Mouse (Mus musculus): ENCODE measurements at regions not wholly inside any gene's neighbourhood (a gene's known extent, or its start where the extent isn't known, plus 50 kb on each side); places are given as distances from the start of the nearest gene placed in this dataset.

DNA sequence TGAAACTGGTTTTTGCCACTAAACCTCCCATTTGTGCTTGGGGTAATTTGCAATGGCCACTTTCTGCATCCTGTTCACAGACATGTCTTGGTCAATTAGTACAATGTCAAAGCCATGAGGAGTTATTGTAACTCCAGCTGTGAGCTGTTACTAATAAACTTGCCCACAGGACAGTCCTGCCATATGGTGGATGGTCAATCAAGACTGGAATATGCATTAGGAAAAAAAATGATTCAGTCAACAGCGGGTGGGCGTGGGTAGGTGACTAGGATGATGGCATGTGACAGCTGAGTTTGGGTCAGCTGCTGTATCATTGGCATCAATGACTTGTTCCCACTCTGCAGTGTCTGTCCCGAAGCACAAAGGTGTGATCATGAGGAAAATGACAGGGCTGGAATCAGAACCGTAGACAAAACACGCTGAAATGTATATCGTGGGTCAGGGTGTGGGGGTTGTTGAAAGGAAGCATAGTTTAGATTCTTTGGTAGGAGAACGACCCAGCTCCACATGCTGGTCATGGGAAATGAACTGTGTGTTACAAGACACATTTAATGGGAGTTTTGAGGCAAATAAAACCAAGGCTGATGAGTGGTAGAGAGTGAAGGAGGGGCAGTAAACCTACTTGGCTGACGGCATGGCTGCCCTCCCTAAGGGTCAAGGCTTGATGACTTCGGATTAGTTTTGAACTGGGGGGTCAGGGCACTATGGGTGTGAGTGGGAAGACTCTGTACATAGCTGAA is 363.2 kb upstream of the Npvf start:
- Histone ChIP-seq H3K36me3 (ENCODE audit: control insufficient read depth, insufficient read depth, low read length) (no peaks in the 10 kb centered on the region), H3K9me3 (ENCODE audit: control insufficient read depth, low read length) (no peaks in the 10 kb centered on the region), H3K4me2 (ENCODE audit: low read depth) (no peak overlapping the region), H3K27me3 (ENCODE audit: control insufficient read depth, insufficient read depth, low read length) (no peaks in the 10 kb centered on the region), H3K4me3 (ENCODE audit: low read depth, low read length) (no peak overlapping the region), H3K27ac (ENCODE audit: low read depth, low read length) (no peak overlapping the region), H3K9ac (ENCODE audit: low read length) (no peak overlapping the region), H3K4me1 (ENCODE audit: control insufficient read depth, insufficient read depth, low read length) (no peaks in the 10 kb centered on the region)
- WGBS = 75% methylated on average over 9 of the region's 9 CpGs
- DNase-seq (ENCODE audit: low spot score) (no peak), ATAC-seq (ENCODE audit: insufficient read depth, low FRiP score, low TSS enrichment) (no peak)

DNA sequence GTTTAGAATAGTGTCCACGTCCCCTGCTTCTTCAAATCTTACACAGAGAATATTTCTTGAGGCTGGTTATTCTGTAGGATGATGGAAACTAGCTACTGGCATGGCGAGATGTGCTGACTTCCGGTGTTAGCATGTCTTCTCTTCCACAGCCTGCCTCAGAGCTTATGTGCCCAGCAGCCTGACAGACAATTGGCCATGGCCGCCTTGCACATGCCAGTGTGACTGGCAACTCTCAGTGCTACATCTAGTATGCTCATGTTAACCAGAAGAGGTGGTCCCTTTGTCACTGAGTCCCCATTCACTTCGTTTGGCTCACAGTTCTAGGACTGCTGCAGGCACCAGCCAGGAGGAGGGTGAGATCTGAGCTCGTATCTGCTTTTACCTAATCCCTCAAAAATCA is 367.0 kb upstream of the Npvf start:
- no peak for DNase-seq (ENCODE audit: low spot score)
- ATAC-seq (ENCODE audit: insufficient read depth, low FRiP score, low TSS enrichment) = no peak
- Histone ChIP-seq H3K4me2 (ENCODE audit: low read depth) (no peak overlapping the region), H3K4me1 (ENCODE audit: control insufficient read depth, insufficient read depth, low read length) (no peaks in the 10 kb centered on the region), H3K9ac (ENCODE audit: low read length) (no peak overlapping the region), H3K27me3 (ENCODE audit: control insufficient read depth, insufficient read depth, low read length) (no peaks in the 10 kb centered on the region), H3K27ac (ENCODE audit: low read depth, low read length) (no peak overlapping the region), H3K9me3 (ENCODE audit: control insufficient read depth, low read length) (no peaks in the 10 kb centered on the region), H3K36me3 (ENCODE audit: control insufficient read depth, insufficient read depth, low read length) (no peaks in the 10 kb centered on the region), H3K4me3 (ENCODE audit: low read depth, low read length) (no peak overlapping the region)
- 91% methylated on average over 6 of the region's 6 CpGs for WGBS

DNA sequence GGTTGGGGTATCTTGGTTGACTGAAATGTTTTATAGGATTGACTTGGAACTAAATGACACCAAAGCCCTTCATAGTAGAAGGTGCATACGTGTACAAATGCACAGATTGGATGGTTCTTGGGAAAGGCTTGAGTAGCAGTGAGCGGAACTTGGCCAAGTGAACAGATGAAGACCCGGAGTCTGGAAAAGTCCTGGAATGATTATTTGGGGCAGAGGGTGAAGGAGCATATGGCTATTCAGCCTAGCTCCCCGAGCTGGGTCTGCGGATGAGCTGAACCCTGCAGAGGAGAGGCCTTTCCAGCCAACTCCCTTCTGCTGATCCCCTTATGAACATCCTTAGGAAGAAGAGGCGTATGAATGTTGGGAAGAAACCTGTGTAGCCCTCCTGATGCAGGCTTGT is 369.1 kb upstream of the Npvf start:
- DNase-seq (ENCODE audit: low spot score) (no peak), ATAC-seq (ENCODE audit: insufficient read depth, low FRiP score, low TSS enrichment) (no peak)

DNA sequence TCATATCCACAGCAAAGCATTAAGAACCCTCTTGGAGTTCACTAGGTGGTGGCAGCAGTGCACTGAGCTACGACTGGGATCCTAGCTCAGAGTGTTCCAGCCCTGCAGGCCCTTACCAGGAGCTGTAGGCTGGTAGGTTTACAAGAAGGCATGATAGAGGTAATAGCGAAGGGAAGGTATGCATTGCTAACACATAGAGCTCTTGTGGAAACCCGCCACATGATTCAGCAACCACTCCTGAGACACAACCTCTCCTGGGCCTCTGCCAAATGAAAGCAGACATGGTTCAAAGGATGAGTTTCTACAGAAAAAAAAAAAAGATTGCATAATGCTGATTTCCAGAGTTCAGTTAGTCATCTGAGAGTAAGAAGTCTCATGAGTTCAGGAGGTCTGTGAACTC is 370.5 kb upstream of the Npvf start:
- 82% methylated on average over 3 of the region's 3 CpGs for WGBS
- Histone ChIP-seq H3K4me3 (ENCODE audit: low read depth, low read length) (no peak overlapping the region), H3K9ac (ENCODE audit: low read length) (no peak overlapping the region), H3K27ac (ENCODE audit: low read depth, low read length) (no peak overlapping the region), H3K4me2 (ENCODE audit: low read depth) (no peak overlapping the region), H3K36me3 (ENCODE audit: control insufficient read depth, insufficient read depth, low read length) (no peaks in the 10 kb centered on the region), H3K4me1 (ENCODE audit: control insufficient read depth, insufficient read depth, low read length) (no peaks in the 10 kb centered on the region), H3K9me3 (ENCODE audit: control insufficient read depth, low read length) (no peaks in the 10 kb centered on the region), H3K27me3 (ENCODE audit: control insufficient read depth, insufficient read depth, low read length) (no peaks in the 10 kb centered on the region)
- ATAC-seq (ENCODE audit: insufficient read depth, low FRiP score, low TSS enrichment) = no peak
- no peak for DNase-seq (ENCODE audit: low spot score)

More for the DNA sequence above, 369.1 kb upstream of the Npvf start:
- 95% methylated on average over 6 of the region's 6 CpGs for WGBS
- no peaks in the 10 kb centered on the region for H3K9me3 ChIP-seq (ENCODE audit: control insufficient read depth, low read length)
- no peaks in the 10 kb centered on the region for H3K4me1 ChIP-seq (ENCODE audit: control insufficient read depth, insufficient read depth, low read length)
- no peak overlapping the region for H3K4me2 ChIP-seq (ENCODE audit: low read depth)
- no peak overlapping the region for H3K27ac ChIP-seq (ENCODE audit: low read depth, low read length)
- H3K4me3 ChIP-seq (ENCODE audit: low read depth, low read length) = no peak overlapping the region
- H3K27me3 ChIP-seq (ENCODE audit: control insufficient read depth, insufficient read depth, low read length) = no peaks in the 10 kb centered on the region
- no peaks in the 10 kb centered on the region for H3K36me3 ChIP-seq (ENCODE audit: control insufficient read depth, insufficient read depth, low read length)
- H3K9ac ChIP-seq (ENCODE audit: low read length) = no peak overlapping the region

DNA sequence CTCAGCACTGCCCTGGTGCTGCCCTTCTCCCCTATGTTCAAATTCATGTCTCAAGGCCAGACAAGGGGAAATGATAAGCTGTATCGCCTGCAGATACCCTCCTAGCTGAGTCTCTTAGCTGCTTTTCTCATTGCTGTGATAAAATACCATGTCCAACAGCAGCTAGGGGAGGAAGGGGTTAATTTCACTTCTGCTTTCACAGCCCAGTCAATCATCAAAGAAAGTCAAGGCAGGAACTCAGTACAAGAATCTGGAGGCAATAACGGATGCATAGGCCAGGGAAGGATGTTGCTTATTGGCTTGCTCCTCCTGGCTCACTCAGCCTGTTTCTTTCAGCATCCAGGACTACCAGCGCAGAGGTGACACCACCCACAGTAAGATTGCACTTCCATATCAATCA is 371.2 kb upstream of the Npvf start:
- H3K4me3 ChIP-seq (ENCODE audit: low read depth, low read length) = no peak overlapping the region
- ATAC-seq (ENCODE audit: insufficient read depth, low FRiP score, low TSS enrichment) (no peak), DNase-seq (ENCODE audit: low spot score) (no peak)
- no peak overlapping the region for H3K27ac ChIP-seq (ENCODE audit: low read depth, low read length)
- H3K4me2 ChIP-seq (ENCODE audit: low read depth) = no peak overlapping the region
- no peaks in the 10 kb centered on the region for H3K36me3 ChIP-seq (ENCODE audit: control insufficient read depth, insufficient read depth, low read length)
- WGBS = 67% methylated on average over 3 of the region's 3 CpGs
- H3K4me1 ChIP-seq (ENCODE audit: control insufficient read depth, insufficient read depth, low read length) = no peaks in the 10 kb centered on the region
- H3K9me3 ChIP-seq (ENCODE audit: control insufficient read depth, low read length) = no peaks in the 10 kb centered on the region
- no peak overlapping the region for H3K9ac ChIP-seq (ENCODE audit: low read length)
- no peaks in the 10 kb centered on the region for H3K27me3 ChIP-seq (ENCODE audit: control insufficient read depth, insufficient read depth, low read length)

DNA sequence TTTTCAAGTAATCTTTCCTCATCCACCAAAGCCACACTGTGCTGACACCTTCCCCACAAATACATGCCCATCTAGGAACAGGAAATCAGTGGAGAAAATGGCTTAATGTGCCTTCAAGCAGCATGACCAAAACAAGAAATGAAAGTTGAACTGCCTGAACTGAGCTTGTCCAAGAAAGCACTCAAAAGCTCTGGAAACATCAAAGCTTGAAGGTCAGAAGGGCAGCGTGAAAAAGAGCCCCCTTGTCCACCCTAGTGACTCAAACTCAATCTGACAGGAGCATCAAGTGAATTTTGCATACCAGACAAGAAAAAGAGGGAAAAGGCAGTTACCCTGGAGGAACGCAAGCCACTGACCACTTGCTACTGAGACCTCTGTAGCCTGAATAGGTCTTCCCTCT is 373.1 kb upstream of the Npvf start:
- ATAC-seq (ENCODE audit: insufficient read depth, low FRiP score, low TSS enrichment) (no peak), DNase-seq (ENCODE audit: low spot score) (no peak)
- no peaks in the 10 kb centered on the region for H3K4me1 ChIP-seq (ENCODE audit: control insufficient read depth, insufficient read depth, low read length)
- no peak overlapping the region for H3K9ac ChIP-seq (ENCODE audit: low read length)
- no peak overlapping the region for H3K4me3 ChIP-seq (ENCODE audit: low read depth, low read length)
- H3K4me2 ChIP-seq (ENCODE audit: low read depth) = no peak overlapping the region
- H3K27me3 ChIP-seq (ENCODE audit: control insufficient read depth, insufficient read depth, low read length) = no peaks in the 10 kb centered on the region
- H3K9me3 ChIP-seq (ENCODE audit: control insufficient read depth, low read length) = no peaks in the 10 kb centered on the region
- no peaks in the 10 kb centered on the region for H3K36me3 ChIP-seq (ENCODE audit: control insufficient read depth, insufficient read depth, low read length)
- no peak overlapping the region for H3K27ac ChIP-seq (ENCODE audit: low read depth, low read length)
- 46% methylated on average over 2 of the region's 2 CpGs for WGBS

DNA sequence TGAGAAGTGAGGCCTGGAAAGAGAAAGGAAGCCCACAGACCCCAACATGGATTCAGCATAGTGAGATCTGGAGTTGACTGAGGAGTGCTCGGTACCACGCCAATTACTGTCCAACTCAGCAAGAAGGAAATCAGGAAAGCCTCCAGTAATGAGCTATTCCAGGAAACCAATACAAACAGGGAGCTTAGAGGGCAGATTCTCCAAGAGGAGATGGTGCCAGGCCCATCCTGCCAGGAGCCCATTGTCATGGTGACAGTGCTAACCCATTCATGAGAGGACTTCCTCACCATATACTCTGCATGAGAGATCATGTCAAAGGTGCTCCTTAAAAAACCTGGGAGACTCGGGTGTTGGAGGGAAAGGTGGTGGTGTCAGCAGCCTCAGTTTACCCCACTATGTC is 375.3 kb upstream of the Npvf start:
- no peak overlapping the region for H3K4me2 ChIP-seq (ENCODE audit: low read depth)
- no peak overlapping the region for H3K27ac ChIP-seq (ENCODE audit: low read depth, low read length)

DNA sequence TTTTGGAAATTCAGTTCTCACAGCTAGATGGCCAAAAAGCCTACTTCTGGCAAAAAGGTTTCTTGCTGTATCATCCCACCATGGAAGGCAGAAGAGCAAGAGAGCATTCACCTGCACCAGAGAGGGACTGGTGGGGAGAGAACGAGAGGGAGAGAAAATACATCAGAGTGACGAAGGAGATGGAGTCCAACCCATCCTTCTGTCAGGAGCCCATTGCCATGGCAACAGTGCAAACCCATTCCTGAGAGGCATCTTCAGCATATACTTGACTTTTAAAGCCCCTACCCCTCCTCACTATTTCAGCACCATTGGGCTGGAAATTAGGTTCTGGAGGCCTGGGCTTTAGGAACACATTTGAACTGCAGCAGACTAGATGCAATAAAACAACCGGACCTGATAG is 375.7 kb upstream of the Npvf start:
- no peaks in the 10 kb centered on the region for H3K9me3 ChIP-seq (ENCODE audit: control insufficient read depth, low read length)
- 77% methylated on average over 3 of the region's 3 CpGs for WGBS
- DNase-seq (ENCODE audit: low spot score) = no peak
- H3K36me3 ChIP-seq (ENCODE audit: control insufficient read depth, insufficient read depth, low read length) = no peaks in the 10 kb centered on the region
- no peak overlapping the region for H3K27ac ChIP-seq (ENCODE audit: low read depth, low read length)
- no peak for ATAC-seq (ENCODE audit: insufficient read depth, low FRiP score, low TSS enrichment)
- no peaks in the 10 kb centered on the region for H3K4me1 ChIP-seq (ENCODE audit: control insufficient read depth, insufficient read depth, low read length)
- H3K4me3 ChIP-seq (ENCODE audit: low read depth, low read length) = no peak overlapping the region
- no peak overlapping the region for H3K9ac ChIP-seq (ENCODE audit: low read length)
- no peak overlapping the region for H3K4me2 ChIP-seq (ENCODE audit: low read depth)
- H3K27me3 ChIP-seq (ENCODE audit: control insufficient read depth, insufficient read depth, low read length) = no peaks in the 10 kb centered on the region

More for the DNA sequence above, 375.3 kb upstream of the Npvf start:
- Histone ChIP-seq H3K36me3 (ENCODE audit: control insufficient read depth, insufficient read depth, low read length) (no peaks in the 10 kb centered on the region), H3K4me1 (ENCODE audit: control insufficient read depth, insufficient read depth, low read length) (no peaks in the 10 kb centered on the region), H3K9me3 (ENCODE audit: control insufficient read depth, low read length) (no peaks in the 10 kb centered on the region), H3K4me3 (ENCODE audit: low read depth, low read length) (no peak overlapping the region), H3K9ac (ENCODE audit: low read length) (no peak overlapping the region), H3K27me3 (ENCODE audit: control insufficient read depth, insufficient read depth, low read length) (no peaks in the 10 kb centered on the region)
- 92% methylated on average over 3 of the region's 3 CpGs for WGBS
- ATAC-seq (ENCODE audit: insufficient read depth, low FRiP score, low TSS enrichment) = no peak
- DNase-seq (ENCODE audit: low spot score) = no peak

DNA sequence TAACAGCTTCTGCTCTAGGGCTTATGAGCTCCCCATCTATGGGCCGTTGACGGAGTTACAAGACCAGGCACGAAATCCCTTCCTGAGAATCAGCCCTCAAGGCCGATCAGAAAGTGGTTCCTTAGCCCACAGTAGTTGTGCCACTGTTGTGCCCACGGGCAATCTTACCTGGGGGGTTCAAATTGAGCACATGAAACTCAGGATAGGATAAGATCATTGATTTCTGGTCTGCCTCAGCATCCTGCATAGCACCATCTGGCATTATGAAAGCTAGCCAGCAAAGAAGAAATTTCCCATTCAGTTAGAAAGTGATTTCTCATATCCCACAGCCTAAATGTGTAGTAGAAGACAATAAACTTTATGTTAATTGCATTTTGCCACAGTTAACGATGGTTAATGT is 379.6 kb upstream of the Npvf start:
- no peak for DNase-seq (ENCODE audit: low spot score)
- ATAC-seq (ENCODE audit: insufficient read depth, low FRiP score, low TSS enrichment) = no peak
- H3K27ac ChIP-seq (ENCODE audit: low read depth, low read length) = no peak overlapping the region
- no peaks in the 10 kb centered on the region for H3K9me3 ChIP-seq (ENCODE audit: control insufficient read depth, low read length)
- H3K27me3 ChIP-seq (ENCODE audit: control insufficient read depth, insufficient read depth, low read length) = no peaks in the 10 kb centered on the region
- no peak overlapping the region for H3K9ac ChIP-seq (ENCODE audit: low read length)
- 90% methylated on average over 6 of the region's 6 CpGs for WGBS
- H3K4me3 ChIP-seq (ENCODE audit: low read depth, low read length) = no peak overlapping the region
- H3K4me1 ChIP-seq (ENCODE audit: control insufficient read depth, insufficient read depth, low read length) = no peaks in the 10 kb centered on the region
- H3K4me2 ChIP-seq (ENCODE audit: low read depth) = no peak overlapping the region
- no peaks in the 10 kb centered on the region for H3K36me3 ChIP-seq (ENCODE audit: control insufficient read depth, insufficient read depth, low read length)
